Mouse (Mus musculus) CH12.LX (cell line): ENCODE measurements at regions not wholly inside any gene's neighbourhood (a gene's known extent, or its start where the extent isn't known, plus 50 kb on each side); places are given as distances from the start of the nearest gene placed in this dataset.

Experiments used
- CTCF ChIP-seq, 2 experiments: IDR thresholded peaks in 1 of 2; conservative IDR thresholded peaks in 1 of 2; 2 replicates each; pipeline ENCODE4 v1.5.1; 2011 to 2012; ENCODE audit warnings: low read depth in 2 of 2, low read length in 2 of 2, improper control_type of control experiment in 1 of 2, inconsistent platforms in 1 of 2, mild to moderate bottlenecking in 1 of 2, moderate library complexity in 1 of 2
- MAZ ChIP-seq: IDR thresholded peaks from 2 replicates; pipeline ENCODE4 v1.6.1; 2012; ENCODE audit warnings: low read depth, mild to moderate bottlenecking, inconsistent platforms, low read length, improper control_type of control experiment, moderate library complexity
- UBTF ChIP-seq: IDR thresholded peaks from 2 replicates; pipeline ENCODE4 v1.6.1; 2012; ENCODE audit warnings: low read depth, mild to moderate bottlenecking, inconsistent platforms, low read length, improper control_type of control experiment, moderate library complexity
- USF1 ChIP-seq: IDR thresholded peaks from 2 replicates; pipeline ENCODE4 v1.6.1; 2014; ENCODE audit warnings: low read depth, mild to moderate bottlenecking, inconsistent platforms, low read length, improper control_type of control experiment
- ZC3H11A ChIP-seq: IDR thresholded peaks from 2 replicates; pipeline ENCODE4 v1.6.1; 2012; ENCODE audit warnings: low read depth, mild to moderate bottlenecking, inconsistent platforms, low read length, improper control_type of control experiment

- TF ChIP-seq UBTF (no peak), USF1 (no peak), MAZ (no peak), ZC3H11A (no peak), CTCF (conservative IDR thresholded peaks at IDR 0.05 in 1 of 2, IDR thresholded peaks at IDR 0.05 in 1 of 2; ENCODE audit: low read depth in 2 of 2, low read length in 2 of 2) (no peak)
Measured at GRCm38 (mm10) chr12:69434315-69434714, 62.1 kb upstream of the Gm9887 start.
